ENCODE assay signal across 18 mouse cellular contexts in the genomic region with DNA sequence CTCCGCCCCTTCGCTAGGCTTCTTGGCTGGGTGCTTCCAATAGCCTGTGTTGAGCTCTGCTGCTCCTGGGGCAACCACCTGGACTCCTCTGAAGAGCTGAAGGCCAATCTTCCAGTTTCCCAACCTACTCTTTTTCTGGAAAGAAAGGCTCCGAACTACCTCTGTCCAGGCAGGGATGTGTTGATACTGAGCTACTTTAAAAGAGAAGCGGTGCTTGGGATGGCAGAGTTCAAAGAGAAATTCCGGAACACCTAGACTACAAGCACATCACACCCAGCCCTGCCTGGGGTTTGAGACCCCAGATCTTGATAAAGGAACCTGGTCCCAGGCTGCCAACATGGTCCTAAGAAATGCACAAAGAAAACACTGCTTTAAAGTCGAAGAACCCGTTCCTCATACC.
A peak's percentile ranks its signal among the peaks of the same experiment; 100 is the strongest.
DNase-seq lines count a peak whose midpoint lies in the region; ATAC-seq lines count a peak whose summit lies in the region.
"Had no signal": no experiment of that assay in that cellular context is flagged by ENCODE, and none has a peak within 500 bp of the region (broad histone marks: within the 10 kb centered on the region; RNA-seq: fewer than 3 reads in every experiment).

No protein-coding gene starts in this region.

- ATAC-seq in cerebellum, adult (ENCODE audit: insufficient number of reproducible peaks, low FRiP score, low TSS enrichment): no peak
- ATAC-seq in limb, embryonic 11.5 days (ENCODE audit: insufficient number of reproducible peaks, low FRiP score, low TSS enrichment, low read depth): no peak
- no peak for ATAC-seq in stomach, embryonic 16.5 days (ENCODE audit: insufficient read depth, low FRiP score)
- ATAC-seq: activated CD4-positive, CD25-positive, alpha-beta regulatory T cell, adult 4 months had no signal

- H3K9ac ChIP-seq in limb, embryonic 11.5 days (ENCODE audit: low read length): no peak overlapping the region
- 0 out of 2 replicates have a peak overlapping the region, but pooled peaks have one; percentile 48 for H3K9ac ChIP-seq in stomach, embryonic 16.5 days (ENCODE audit: low read length)
- H3K9ac ChIP-seq: hindbrain, embryonic 13.5 days had no signal

- peak; percentile 7 to 20 for DNase-seq in cerebellum, postnatal 10 days
- peak; percentile 1 to 10 for DNase-seq in kidney, postnatal 4 days
- no peak for DNase-seq in kidney, adult 8-10 months
- peak; percentile 46 for DNase-seq in limb, embryonic 11.5 days (ENCODE audit: low spot score)
- DNase-seq in thymus, postnatal 4 days: no peak
- no peak for DNase-seq in frontal cortex, postnatal 36 days (ENCODE audit: low spot score in 2 of 2)
- DNase-seq: cerebellum, adult 18-20 months; kidney, adult 2 months; right cerebral cortex, adult 18-20 months; thymus, adult 18-20 months had no signal

- no peak overlapping the region for H3K4me3 ChIP-seq in limb, embryonic 11.5 days (ENCODE audit: low read depth, low read length)
- H3K4me3 ChIP-seq in stomach, embryonic 16.5 days (replicated peaks; ENCODE audit: low read length): 0 out of 2 replicates have a peak overlapping the region, but pooled peaks have one; percentile 8
- H3K4me3 ChIP-seq: layer of hippocampus, adult 2 months; megakaryocyte, embryonic 14.5 days had no signal

- H3K27me3 ChIP-seq in limb, embryonic 11.5 days (ENCODE audit: control insufficient read depth, insufficient read depth, low read length): peaks cover 11% of the 10 kb centered on the region
- peaks cover 14% of the 10 kb centered on the region for H3K27me3 ChIP-seq in stomach, embryonic 16.5 days (ENCODE audit: control insufficient read depth, insufficient read depth, low read length)
- H3K27me3 ChIP-seq: CH12.LX had no signal

- H3K4me2 ChIP-seq in limb, embryonic 11.5 days (ENCODE audit: low read depth, severe bottlenecking): no peak overlapping the region
- H3K4me2 ChIP-seq in stomach, embryonic 16.5 days (ENCODE audit: low read depth, low read length): peak overlapping the region; percentile 56

- 12% methylated on average over 7 of the region's 7 CpGs for WGBS in limb, embryonic 11.5 days
- 33% methylated on average over 7 of the region's 7 CpGs for WGBS in stomach, embryonic 16.5 days

- no peaks in the 10 kb centered on the region for H3K9me3 ChIP-seq in limb, embryonic 11.5 days (ENCODE audit: control insufficient read depth, low read length)
- no peaks in the 10 kb centered on the region for H3K9me3 ChIP-seq in stomach, embryonic 16.5 days (replicated peaks; ENCODE audit: control insufficient read depth, low read length)
- H3K9me3 ChIP-seq: heart, embryonic 13.5 days; hindbrain, embryonic 13.5 days; megakaryocyte, embryonic 14.5 days had no signal

- no peak overlapping the region for H3K27ac ChIP-seq in limb, embryonic 11.5 days (replicated peaks; ENCODE audit: low read depth, low read length)
- peak overlapping the region; percentile 68 for H3K27ac ChIP-seq in stomach, embryonic 16.5 days (ENCODE audit: low read length)
- H3K27ac ChIP-seq: heart, embryonic 13.5 days; hindbrain, embryonic 13.5 days; layer of hippocampus, adult 2 months had no signal

- H3K4me1 ChIP-seq in limb, embryonic 11.5 days (ENCODE audit: control insufficient read depth, insufficient read depth, low read length): no peaks in the 10 kb centered on the region
- H3K4me1 ChIP-seq in stomach, embryonic 16.5 days (ENCODE audit: control insufficient read depth, insufficient read depth, low read length): peaks cover 9% of the 10 kb centered on the region; the same call in 1 of the 2 replicates

- H3K36me3 ChIP-seq in limb, embryonic 11.5 days (ENCODE audit: control insufficient read depth, insufficient read depth, low read length): no peaks in the 10 kb centered on the region
- H3K36me3 ChIP-seq in stomach, embryonic 16.5 days (ENCODE audit: control insufficient read depth, insufficient read depth, low read length): no peaks in the 10 kb centered on the region
- H3K36me3 ChIP-seq: heart, embryonic 13.5 days; hindbrain, embryonic 13.5 days had no signal

Comparison
In these comparisons a context has a peak if more than half of its experiments do, and no peak if none do; other contexts are left out.
1. DNase-seq: peak in cerebellum, postnatal 10 days (2 of 2), kidney, postnatal 4 days (2 of 2) and limb, embryonic 11.5 days (single experiment); none in kidney, adult 8-10 months (0 of 2), thymus, postnatal 4 days (single experiment) and frontal cortex, postnatal 36 days (0 of 2).